Mouse (Mus musculus) liver, embryonic 12.5 days (tissue): ENCODE measurements around the gene Hsd17b6. TPM values are rescaled to one million over a fixed set of nuclear protein-coding genes. Genes with fewer than 3 reads are reported as not detected.
"Not testable (repeated sequence)": the region's sequence is repeated elsewhere in the genome, so short reads cannot be mapped to it uniquely, and the experiment has no call there.

Source experiments
- ATAC-seq: fragments of 200-750 bp; cut with Nextera tagmentation; 2 replicates; pipeline ENCODE4 v1.8.0; 2017; ENCODE audit warnings: moderate number of reproducible peaks, mild to moderate bottlenecking, moderate library complexity
- H3K27ac ChIP-seq: fragments of 300-500 bp; sonication (generic); 2 replicates; pipeline ENCODE4 v1.5.1; 2016; ENCODE audit warnings: mild to moderate bottlenecking
- H3K27me3 ChIP-seq: fragments of 300-500 bp; sonication (generic); replicated peaks from 2 replicates; pipeline ENCODE4 v1.6.1; 2016; ENCODE audit warnings: mild to moderate bottlenecking, moderate library complexity
- H3K36me3 ChIP-seq: fragments of 300-500 bp; sonication (generic); 2 replicates; pipeline ENCODE4 v1.6.1; 2016; ENCODE audit warnings: mild to moderate bottlenecking, moderate library complexity
- H3K4me1 ChIP-seq: fragments of 300-500 bp; sonication (generic); 2 replicates; pipeline ENCODE4 v1.6.1; 2016
- H3K4me2 ChIP-seq: fragments of 300-500 bp; sonication (generic); 2 replicates; pipeline ENCODE4 v1.6.1; 2016; ENCODE audit warnings: mild to moderate bottlenecking, moderate library complexity
- H3K4me3 ChIP-seq: fragments of 300-500 bp; sonication (generic); 2 replicates; pipeline ENCODE4 v1.5.1; 2016; ENCODE audit warnings: mild to moderate bottlenecking, moderate library complexity
- H3K9ac ChIP-seq: fragments of 300-500 bp; sonication (generic); 2 replicates; pipeline ENCODE4 v1.6.1; 2016; ENCODE audit warnings: mild to moderate bottlenecking, moderate library complexity
- H3K9me3 ChIP-seq: fragments of 300-500 bp; sonication (generic); replicated peaks from 2 replicates; pipeline ENCODE4 v1.6.1; 2016; ENCODE audit warnings: mild to moderate bottlenecking, moderate library complexity
- WGBS: fragments of 180-500 bp; shearing (Covaris S2); methylation state at CpG from one replicate; pipeline ENCODE4 v1.1.7; 2016; ENCODE audit not compliant: insufficient replicate concordance; 5-methylcytosine and 5-hydroxymethylcytosine counted together
- polyA plus RNA-seq: library from polyadenylated mRNA; unstranded; fragments of >200 nt; fragmentation: Nextera tagmentation; extraction: Ambion mirVana; gene quantifications from 2 replicates; pipeline ENCODE4 v1.2.1, GENCODE M21; 2016

The Hsd17b6 gene
- 0.17 TPM in 1 of 2 replicates, not detected in the other for polyA plus RNA-seq

- no peak within 1 kb of the TSS for H3K9ac ChIP-seq
- no peak within 1 kb of the TSS for H3K4me2 ChIP-seq
- WGBS, result 77% methylated on average over 1 of the region's 1 CpGs
- no peaks in the 10 kb centered on the region for H3K36me3 ChIP-seq
- ATAC-seq, result no peak
- H3K4me1 ChIP-seq, result no peaks in the 10 kb centered on the region
- no peaks in the 10 kb centered on the region for H3K9me3 ChIP-seq
- no peak within 1 kb of the TSS for H3K27ac ChIP-seq
- no peak within 1 kb of the TSS for H3K4me3 ChIP-seq
- H3K27me3 ChIP-seq, result no peaks in the 10 kb centered on the region
Measured at GRCm38 (mm10) chr10:128007446-128007845, at the start of gene Hsd17b6. Gene Hsd17b6, minus strand, starts transcription at chr10:128007611.

DNA sequence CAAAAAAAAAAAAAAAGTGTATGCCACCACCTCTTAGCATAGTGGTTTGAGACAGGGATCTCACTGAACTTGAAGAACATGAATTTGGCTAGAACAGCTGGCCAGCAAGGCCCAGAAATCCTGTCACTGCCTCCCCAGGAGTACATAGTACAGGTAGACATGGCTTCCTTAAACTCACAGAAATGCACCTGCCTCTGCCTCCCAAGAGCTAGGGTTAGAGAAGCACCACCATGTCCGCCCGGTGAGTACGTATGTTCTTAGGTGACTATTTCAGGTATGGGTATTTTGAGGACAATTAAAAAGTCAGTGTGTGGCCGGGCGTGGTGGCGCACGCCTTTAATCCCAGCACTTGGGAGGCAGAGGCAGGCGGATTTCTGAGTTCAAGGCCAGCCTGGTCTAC is 45.6 kb upstream of the Hsd17b6 start:
- Histone ChIP-seq H3K9me3 (no peaks in the 10 kb centered on the region), H3K9ac (no peak overlapping the region), H3K4me3 (no peak overlapping the region), H3K4me1 (peaks cover 6% of the 10 kb centered on the region), H3K36me3 (peaks cover 39% of the 10 kb centered on the region), H3K27me3 (no peaks in the 10 kb centered on the region), H3K4me2 (no peak overlapping the region), H3K27ac (no peak overlapping the region)
- 83% methylated on average over 8 of the region's 8 CpGs for WGBS
- ATAC-seq, result no peak

GRCm38 (mm10) chr10:128052136-128052535 is 44.7 kb upstream of the Hsd17b6 start:
- not testable (repeated sequence) for H3K4me3 ChIP-seq, H3K27me3 ChIP-seq, H3K9me3 ChIP-seq, H3K4me2 ChIP-seq, H3K9ac ChIP-seq, H3K4me1 ChIP-seq, H3K27ac ChIP-seq, ATAC-seq
- peaks cover 47% of the 10 kb centered on the region for H3K36me3 ChIP-seq
- WGBS, result 88% methylated on average over 1 of the region's 2 CpGs

GRCm38 (mm10) chr10:128051589-128051988 is 44.2 kb upstream of the Hsd17b6 start:
- Histone ChIP-seq H3K27ac (no peak overlapping the region), H3K27me3 (no peaks in the 10 kb centered on the region), H3K36me3 (peaks cover 52% of the 10 kb centered on the region), H3K4me2 (no peak overlapping the region), H3K4me3 (no peak overlapping the region), H3K9me3 (no peaks in the 10 kb centered on the region), H3K4me1 (no peaks in the 10 kb centered on the region), H3K9ac (no peak overlapping the region)
- WGBS, result 86% methylated on average over 5 of the region's 5 CpGs
- ATAC-seq, result no peak

GRCm38 (mm10) chr10:128050355-128050754 is 42.9 kb upstream of the Hsd17b6 start:
- Histone ChIP-seq H3K4me1 (no peaks in the 10 kb centered on the region), H3K4me3 (no peak overlapping the region), H3K9me3 (no peaks in the 10 kb centered on the region), H3K36me3 (peaks cover 65% of the 10 kb centered on the region), H3K27ac (no peak overlapping the region), H3K9ac (no peak overlapping the region), H3K27me3 (no peaks in the 10 kb centered on the region), H3K4me2 (no peak overlapping the region)
- WGBS, result 78% methylated on average over 2 of the region's 2 CpGs
- ATAC-seq, result no peak

- no peak for ATAC-seq
- H3K27me3 ChIP-seq, result no peaks in the 10 kb centered on the region
- no peak overlapping the region for H3K4me3 ChIP-seq
- peaks cover 71% of the 10 kb centered on the region for H3K36me3 ChIP-seq
- H3K4me1 ChIP-seq, result peaks cover 4% of the 10 kb centered on the region
- H3K4me2 ChIP-seq, result no peak overlapping the region
- H3K9ac ChIP-seq, result no peak overlapping the region
- H3K9me3 ChIP-seq, result no peaks in the 10 kb centered on the region
- WGBS, result 90% methylated on average over 2 of the region's 2 CpGs
- no peak overlapping the region for H3K27ac ChIP-seq
Measured at GRCm38 (mm10) chr10:128049741-128050140, 42.3 kb upstream of the Hsd17b6 start.

GRCm38 (mm10) chr10:128048157-128048556 is 40.7 kb upstream of the Hsd17b6 start:
- peaks cover 87% of the 10 kb centered on the region for H3K36me3 ChIP-seq
- no peak overlapping the region for H3K4me3 ChIP-seq
- H3K9ac ChIP-seq, result no peak overlapping the region
- H3K4me2 ChIP-seq, result no peak overlapping the region
- no peak overlapping the region for H3K27ac ChIP-seq
- WGBS, result 92% methylated on average over 8 of the region's 8 CpGs
- peaks cover 19% of the 10 kb centered on the region for H3K4me1 ChIP-seq
- ATAC-seq, result no peak
- no peaks in the 10 kb centered on the region for H3K27me3 ChIP-seq
- H3K9me3 ChIP-seq, result no peaks in the 10 kb centered on the region

DNA sequence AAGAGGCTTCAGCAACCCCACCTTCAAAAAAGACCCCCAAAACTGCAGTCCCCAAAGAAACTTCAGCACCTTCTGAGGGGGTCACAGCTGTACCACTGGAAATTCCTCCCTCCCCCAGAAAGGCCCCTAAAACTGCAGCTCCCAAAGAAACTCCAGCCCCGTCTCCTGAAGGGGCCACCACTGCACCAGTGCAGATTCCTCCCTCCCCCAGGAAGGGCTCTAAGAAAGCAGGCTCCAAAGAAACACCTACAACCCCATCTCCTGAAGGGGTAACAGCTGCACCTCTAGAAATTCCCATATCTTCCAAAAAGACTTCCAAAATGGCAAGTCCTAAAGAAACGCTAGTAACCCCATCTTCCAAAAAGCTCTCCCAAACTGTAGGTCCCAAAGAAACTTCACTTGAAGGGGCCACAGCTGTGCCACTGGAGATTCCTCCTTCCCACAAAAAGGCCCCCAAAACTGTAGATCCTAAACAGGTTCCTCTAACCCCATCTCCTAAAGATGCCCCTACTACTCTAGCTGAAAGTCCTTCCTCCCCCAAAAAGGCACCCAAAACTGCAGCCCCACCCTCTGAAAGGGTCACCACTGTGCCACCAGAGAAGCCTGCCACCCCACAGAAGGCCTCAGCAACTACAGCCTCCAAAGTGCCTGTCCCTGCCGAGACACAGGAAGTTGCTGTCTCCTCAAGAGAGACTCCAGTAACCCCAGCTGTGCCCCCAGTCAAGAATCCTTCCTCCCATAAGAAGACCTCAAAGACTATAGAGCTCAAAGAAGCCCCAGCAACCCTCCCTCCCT is 35.8 kb upstream of the Hsd17b6 start:
- no peak for ATAC-seq
- H3K27ac ChIP-seq, result peak overlapping the region; percentile 47; the same call in 1 of the 2 replicates
- H3K36me3 ChIP-seq, result peaks cover 99% of the 10 kb centered on the region
- WGBS, result 57% methylated on average over 3 of the region's 3 CpGs
- no peak overlapping the region for H3K9ac ChIP-seq
- H3K4me1 ChIP-seq, result peaks cover 67% of the 10 kb centered on the region
- H3K27me3 ChIP-seq, result no peaks in the 10 kb centered on the region
- no peak overlapping the region for H3K4me3 ChIP-seq
- no peak overlapping the region for H3K4me2 ChIP-seq
- H3K9me3 ChIP-seq, result no peaks in the 10 kb centered on the region

DNA sequence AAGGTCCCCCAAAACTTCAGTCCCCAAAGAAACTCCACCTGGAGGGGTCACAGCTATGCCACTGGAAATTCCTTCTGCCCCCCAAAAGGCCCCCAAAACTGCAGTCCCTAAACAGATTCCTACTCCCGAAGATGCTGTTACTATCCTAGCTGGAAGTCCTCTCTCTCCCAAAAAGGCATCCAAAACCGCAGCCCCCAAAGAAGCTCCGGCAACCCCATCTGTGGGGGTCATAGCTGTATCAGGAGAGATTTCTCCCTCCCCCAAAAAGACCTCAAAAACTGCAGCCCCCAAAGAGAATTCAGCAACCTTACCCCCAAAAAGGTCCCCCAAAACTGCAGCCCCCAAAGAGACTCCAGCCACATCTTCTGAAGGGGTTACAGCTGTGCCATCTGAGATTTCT is 35.1 kb upstream of the Hsd17b6 start:
- H3K9ac ChIP-seq, result no peak overlapping the region
- H3K4me1 ChIP-seq, result peaks cover 74% of the 10 kb centered on the region
- no peak overlapping the region for H3K4me2 ChIP-seq
- no peak for ATAC-seq
- no peaks in the 10 kb centered on the region for H3K9me3 ChIP-seq
- peaks cover 97% of the 10 kb centered on the region for H3K36me3 ChIP-seq
- no peaks in the 10 kb centered on the region for H3K27me3 ChIP-seq
- WGBS, result 87% methylated on average over 3 of the region's 3 CpGs
- H3K4me3 ChIP-seq, result no peak overlapping the region
- no peak overlapping the region for H3K27ac ChIP-seq

DNA sequence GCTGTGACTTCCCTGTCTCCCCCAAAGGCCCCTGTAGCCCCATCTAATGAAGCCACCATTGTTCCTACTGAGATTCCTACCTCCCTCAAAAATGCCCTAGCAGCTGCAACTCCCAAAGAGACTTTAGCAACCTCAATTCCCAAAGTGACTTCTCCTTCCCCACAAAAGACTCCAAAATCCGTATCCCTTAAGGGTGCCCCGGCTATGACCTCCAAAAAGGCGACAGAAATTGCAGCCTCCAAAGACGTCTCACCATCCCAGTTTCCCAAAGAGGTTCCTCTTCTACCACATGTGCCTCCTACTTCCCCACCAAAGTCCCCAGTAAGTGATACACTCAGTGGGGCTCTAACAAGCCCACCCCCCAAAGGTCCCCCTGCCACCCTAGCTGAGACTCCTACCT is 34.2 kb upstream of the Hsd17b6 start:
- no peaks in the 10 kb centered on the region for H3K27me3 ChIP-seq
- 85% methylated on average over 4 of the region's 4 CpGs for WGBS
- peaks cover 95% of the 10 kb centered on the region for H3K36me3 ChIP-seq
- H3K27ac ChIP-seq, result 0 out of 2 replicates have a peak overlapping the region, but pooled peaks have one; percentile 5
- H3K9me3 ChIP-seq, result no peaks in the 10 kb centered on the region
- ATAC-seq, result no peak
- H3K4me3 ChIP-seq, result no peak overlapping the region
- H3K4me1 ChIP-seq, result peaks cover 82% of the 10 kb centered on the region
- H3K4me2 ChIP-seq, result no peak overlapping the region
- no peak overlapping the region for H3K9ac ChIP-seq

GRCm38 (mm10) chr10:128040293-128040692 is 32.9 kb upstream of the Hsd17b6 start:
- WGBS, result 89% methylated on average over 5 of the region's 5 CpGs
- Histone ChIP-seq H3K27ac (peak overlapping the region; percentile 77; the same call in 1 of the 2 replicates), H3K4me2 (peak overlapping the region; percentile 85; the same call in 1 of the 2 replicates), H3K27me3 (no peaks in the 10 kb centered on the region), H3K4me3 (no peak overlapping the region), H3K9ac (peak overlapping the region; percentile 64; the same call in 1 of the 2 replicates), H3K36me3 (peaks cover 81% of the 10 kb centered on the region), H3K9me3 (no peaks in the 10 kb centered on the region), H3K4me1 (peaks cover 83% of the 10 kb centered on the region)
- no peak for ATAC-seq

GRCm38 (mm10) chr10:128039858-128040257 is 32.4 kb upstream of the Hsd17b6 start:
- peaks cover 81% of the 10 kb centered on the region for H3K4me1 ChIP-seq
- no peaks in the 10 kb centered on the region for H3K27me3 ChIP-seq
- H3K27ac ChIP-seq, result peak overlapping the region; percentile 77
- WGBS, result 80% methylated on average over 3 of the region's 3 CpGs
- ATAC-seq, result no peak
- H3K36me3 ChIP-seq, result peaks cover 77% of the 10 kb centered on the region
- peak overlapping the region; percentile 85 for H3K4me2 ChIP-seq
- H3K9me3 ChIP-seq, result no peaks in the 10 kb centered on the region
- no peak overlapping the region for H3K4me3 ChIP-seq
- H3K9ac ChIP-seq, result peak overlapping the region; percentile 64
